Mouse (Mus musculus): ENCODE data around the gene Cux1. TPM values are rescaled to one million over a fixed set of nuclear protein-coding genes. Genes with fewer than 3 reads are reported as not detected.
A peak's percentile ranks its signal among the peaks of the same experiment; 100 is the strongest.

Cux1 gene
- polyA plus RNA-seq, 1 experiment from 2014 or later: 112 TPM

DNA sequence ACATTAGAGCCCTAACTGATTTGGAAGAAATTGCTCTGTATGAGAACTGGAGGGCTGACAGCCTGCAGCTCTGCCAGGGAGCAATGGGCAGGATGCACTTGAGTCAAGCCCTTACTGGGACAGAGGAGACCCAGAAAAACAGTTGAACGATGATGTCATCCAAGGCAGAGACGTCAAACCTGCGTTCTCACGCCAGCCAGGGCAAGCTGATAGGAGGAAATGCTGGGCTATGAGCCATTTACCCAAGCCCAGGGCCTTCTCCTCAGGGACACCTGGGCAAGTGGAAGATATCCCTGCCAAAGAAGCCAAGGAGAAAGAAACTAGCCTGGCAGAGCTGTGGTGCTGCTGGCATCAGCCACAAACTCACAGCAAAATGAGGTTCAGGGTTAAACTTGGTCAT lies 242.8 kb downstream of the Cux1 start:
- no peaks in the 10 kb centered on the region for H3K9me3 ChIP-seq (ENCODE audit: control insufficient read depth, low read length)
- WGBS: 80% methylated on average over 4 of the region's 4 CpGs
- H3K36me3 ChIP-seq (ENCODE audit: control insufficient read depth, insufficient read depth, low read length): peaks cover 53% of the 10 kb centered on the region
- H3K4me3 ChIP-seq (replicated peaks; ENCODE audit: low read depth, low read length): no peak overlapping the region
- no peak for DNase-seq
- H3K27me3 ChIP-seq (ENCODE audit: control insufficient read depth, insufficient read depth, low read length): no peaks in the 10 kb centered on the region
- no peak overlapping the region for H3K4me2 ChIP-seq (ENCODE audit: low read length)
- no peak overlapping the region for H3K9ac ChIP-seq (replicated peaks; ENCODE audit: low read length)
- no peaks in the 10 kb centered on the region for H3K4me1 ChIP-seq (ENCODE audit: control insufficient read depth, insufficient read depth, low read length)
- ATAC-seq (ENCODE audit: low FRiP score, low TSS enrichment): no peak
- no peak overlapping the region for H3K27ac ChIP-seq (replicated peaks; ENCODE audit: low read depth, low read length)

DNA sequence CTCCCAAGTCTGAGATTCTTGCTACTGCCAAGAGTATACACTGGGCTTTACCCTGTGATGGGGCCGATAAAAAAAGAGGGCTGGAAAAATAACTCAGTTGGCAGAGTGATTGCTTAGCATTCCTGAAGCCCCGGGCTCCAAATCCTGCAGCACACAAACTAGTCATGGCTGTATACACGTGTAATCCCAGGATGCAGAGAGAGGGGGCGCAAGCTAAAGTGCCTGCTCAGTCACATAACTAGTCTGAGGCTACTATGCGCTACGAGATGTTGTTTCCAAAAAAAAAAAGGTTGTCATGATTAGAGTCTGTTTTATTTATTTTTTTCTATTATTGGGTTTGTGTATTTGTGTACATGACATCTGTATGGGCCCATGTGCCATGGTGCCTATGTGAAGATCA lies 245.9 kb downstream of the Cux1 start:
- no peak for ATAC-seq (ENCODE audit: low FRiP score, low TSS enrichment)
- Histone ChIP-seq H3K36me3 (ENCODE audit: control insufficient read depth, insufficient read depth, low read length) (peaks cover 58% of the 10 kb centered on the region), H3K4me3 (replicated peaks; ENCODE audit: low read depth, low read length) (no peak overlapping the region)

DNA sequence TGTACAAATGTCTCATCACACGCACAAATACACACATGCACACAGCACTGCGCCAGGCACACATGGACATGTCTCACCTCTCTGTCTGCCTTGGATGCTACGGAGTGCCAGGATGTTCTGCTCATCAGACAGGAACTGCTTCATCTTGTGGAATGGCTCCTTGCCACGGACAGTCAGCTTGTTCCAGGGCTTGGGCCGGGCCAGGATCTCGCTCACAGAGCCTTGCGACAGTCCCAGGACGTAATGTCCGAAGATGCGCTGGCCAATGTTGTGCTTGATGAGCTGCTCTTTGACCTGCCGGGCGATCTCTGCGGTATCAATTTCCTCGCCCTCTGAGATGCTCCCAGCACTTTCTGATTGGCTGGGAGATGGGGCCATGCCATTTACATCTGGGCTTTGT lies 254.7 kb downstream of the Cux1 start:
- DNase-seq: no peak

More for the DNA sequence above, 245.9 kb downstream of the Cux1 start:
- Histone ChIP-seq H3K4me2 (ENCODE audit: low read length) (no peak overlapping the region), H3K27me3 (ENCODE audit: control insufficient read depth, insufficient read depth, low read length) (no peaks in the 10 kb centered on the region), H3K27ac (replicated peaks; ENCODE audit: low read depth, low read length) (no peak overlapping the region), H3K9me3 (ENCODE audit: control insufficient read depth, low read length) (no peaks in the 10 kb centered on the region), H3K4me1 (ENCODE audit: control insufficient read depth, insufficient read depth, low read length) (no peaks in the 10 kb centered on the region), H3K9ac (replicated peaks; ENCODE audit: low read length) (no peak overlapping the region)
- DNase-seq: peak; percentile 36
- 84% methylated on average over 6 of the region's 6 CpGs for WGBS

DNA sequence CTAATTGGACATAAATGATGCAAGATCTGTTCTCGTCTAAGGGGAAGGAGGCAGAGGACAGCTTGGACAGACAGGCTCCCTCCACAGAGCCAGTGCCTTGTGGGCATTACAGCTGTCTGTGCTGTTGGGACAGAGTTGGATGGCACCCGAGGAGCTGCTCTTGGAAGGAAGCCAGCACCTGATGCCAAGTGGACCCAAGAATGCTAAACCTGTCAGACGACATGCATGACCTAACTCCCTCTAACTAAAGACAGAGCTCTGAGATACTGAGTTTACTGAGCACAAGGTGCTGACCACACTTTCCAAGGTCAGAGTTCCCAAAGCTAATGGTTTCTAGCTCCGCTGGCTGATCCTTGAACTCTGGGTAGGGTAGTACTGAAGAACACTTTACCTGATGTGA lies 255.1 kb downstream of the Cux1 start:
- no peak overlapping the region for H3K4me2 ChIP-seq (ENCODE audit: low read length)
- no peaks in the 10 kb centered on the region for H3K9me3 ChIP-seq (ENCODE audit: control insufficient read depth, low read length)
- 81% methylated on average over 4 of the region's 4 CpGs for WGBS
- H3K27me3 ChIP-seq (ENCODE audit: control insufficient read depth, insufficient read depth, low read length): no peaks in the 10 kb centered on the region
- no peak overlapping the region for H3K4me3 ChIP-seq (replicated peaks; ENCODE audit: low read depth, low read length)
- ATAC-seq (ENCODE audit: low FRiP score, low TSS enrichment) (no peak), DNase-seq (no peak)
- H3K9ac ChIP-seq (replicated peaks; ENCODE audit: low read length): no peak overlapping the region
- H3K4me1 ChIP-seq (ENCODE audit: control insufficient read depth, insufficient read depth, low read length): no peaks in the 10 kb centered on the region
- H3K36me3 ChIP-seq (ENCODE audit: control insufficient read depth, insufficient read depth, low read length): peaks cover 82% of the 10 kb centered on the region
- no peak overlapping the region for H3K27ac ChIP-seq (replicated peaks; ENCODE audit: low read depth, low read length)

More for the DNA sequence above, 254.7 kb downstream of the Cux1 start:
- Histone ChIP-seq H3K4me3 (replicated peaks; ENCODE audit: low read depth, low read length) (no peak overlapping the region), H3K27ac (replicated peaks; ENCODE audit: low read depth, low read length) (no peak overlapping the region), H3K9me3 (ENCODE audit: control insufficient read depth, low read length) (no peaks in the 10 kb centered on the region), H3K9ac (replicated peaks; ENCODE audit: low read length) (no peak overlapping the region), H3K36me3 (ENCODE audit: control insufficient read depth, insufficient read depth, low read length) (peaks cover 79% of the 10 kb centered on the region), H3K4me2 (ENCODE audit: low read length) (no peak overlapping the region), H3K4me1 (ENCODE audit: control insufficient read depth, insufficient read depth, low read length) (no peaks in the 10 kb centered on the region), H3K27me3 (ENCODE audit: control insufficient read depth, insufficient read depth, low read length) (no peaks in the 10 kb centered on the region)
- 96% methylated on average over 14 of the region's 14 CpGs for WGBS
- ATAC-seq (ENCODE audit: low FRiP score, low TSS enrichment): no peak

DNA sequence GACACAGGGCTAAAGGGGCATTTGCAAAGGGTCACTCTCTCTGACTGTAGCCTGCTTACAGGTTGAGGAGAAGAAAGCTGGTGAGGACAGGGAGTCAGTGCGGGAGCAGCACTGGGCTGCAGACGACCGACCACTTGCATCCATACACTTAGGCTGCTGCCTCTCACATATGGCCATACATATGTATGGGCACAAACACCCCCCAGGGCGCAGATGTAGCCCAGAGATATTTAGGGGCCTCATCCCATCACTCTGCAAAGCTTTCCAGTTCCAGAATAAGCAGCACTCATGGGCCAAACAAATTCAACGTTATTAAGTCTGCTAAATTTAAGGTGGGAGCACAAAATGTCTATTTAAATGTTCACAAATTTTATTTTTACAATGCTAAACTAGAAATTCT lies 261.0 kb downstream of the Cux1 start:
- H3K27me3 ChIP-seq (ENCODE audit: control insufficient read depth, insufficient read depth, low read length): no peaks in the 10 kb centered on the region
- no peaks in the 10 kb centered on the region for H3K4me1 ChIP-seq (ENCODE audit: control insufficient read depth, insufficient read depth, low read length)
- no peak overlapping the region for H3K4me2 ChIP-seq (ENCODE audit: low read length)
- WGBS: 57% methylated on average over 5 of the region's 5 CpGs
- peaks cover 83% of the 10 kb centered on the region for H3K36me3 ChIP-seq (ENCODE audit: control insufficient read depth, insufficient read depth, low read length)
- H3K9ac ChIP-seq (replicated peaks; ENCODE audit: low read length): no peak overlapping the region
- ATAC-seq (ENCODE audit: low FRiP score, low TSS enrichment): no peak
- no peaks in the 10 kb centered on the region for H3K9me3 ChIP-seq (ENCODE audit: control insufficient read depth, low read length)
- 0 out of 2 replicates have a peak overlapping the region, but pooled peaks have one; percentile 1 for H3K27ac ChIP-seq (replicated peaks; ENCODE audit: low read depth, low read length)
- H3K4me3 ChIP-seq (replicated peaks; ENCODE audit: low read depth, low read length): no peak overlapping the region
- DNase-seq: no peak

DNA sequence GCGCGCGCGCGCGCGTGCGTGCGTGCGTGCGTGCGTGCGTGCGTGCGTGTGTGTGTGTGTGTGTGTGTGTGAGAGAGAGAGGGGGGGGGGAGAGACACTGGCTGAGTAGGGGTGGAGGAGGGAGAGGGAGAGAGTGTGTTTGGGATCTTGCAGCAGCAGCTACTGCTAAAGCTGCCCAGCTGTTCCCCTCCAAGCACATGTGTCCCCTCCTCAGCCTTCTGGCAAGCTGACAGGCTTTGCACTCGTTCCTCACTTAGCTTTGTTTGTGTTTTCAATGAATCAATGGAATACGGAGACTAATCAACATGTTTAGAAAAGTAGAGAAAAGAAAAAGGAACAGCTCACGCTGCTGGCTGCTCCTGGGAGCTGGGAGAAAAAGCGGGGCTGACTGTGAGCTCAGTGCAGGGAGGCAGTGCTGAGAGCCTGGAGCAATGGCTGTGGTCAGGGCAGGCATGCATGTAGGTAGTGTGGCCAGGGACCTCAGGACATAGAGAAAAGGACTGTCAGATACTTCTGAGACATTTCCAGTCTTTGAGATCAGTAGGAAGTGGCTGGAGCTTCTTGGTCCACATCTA lies 263.8 kb downstream of the Cux1 start:
- Histone ChIP-seq H3K9ac (replicated peaks; ENCODE audit: low read length) (no peak overlapping the region), H3K4me2 (ENCODE audit: low read length) (no peak overlapping the region), H3K4me3 (replicated peaks; ENCODE audit: low read depth, low read length) (no peak overlapping the region), H3K4me1 (ENCODE audit: control insufficient read depth, insufficient read depth, low read length) (no peaks in the 10 kb centered on the region), H3K9me3 (ENCODE audit: control insufficient read depth, low read length) (no peaks in the 10 kb centered on the region), H3K27me3 (ENCODE audit: control insufficient read depth, insufficient read depth, low read length) (no peaks in the 10 kb centered on the region), H3K36me3 (ENCODE audit: control insufficient read depth, insufficient read depth, low read length) (peaks cover 83% of the 10 kb centered on the region), H3K27ac (replicated peaks; ENCODE audit: low read depth, low read length) (no peak overlapping the region)
- 87% methylated on average over 19 of the region's 19 CpGs for WGBS
- DNase-seq: peak; percentile 43
- no peak for ATAC-seq (ENCODE audit: low FRiP score, low TSS enrichment)

DNA sequence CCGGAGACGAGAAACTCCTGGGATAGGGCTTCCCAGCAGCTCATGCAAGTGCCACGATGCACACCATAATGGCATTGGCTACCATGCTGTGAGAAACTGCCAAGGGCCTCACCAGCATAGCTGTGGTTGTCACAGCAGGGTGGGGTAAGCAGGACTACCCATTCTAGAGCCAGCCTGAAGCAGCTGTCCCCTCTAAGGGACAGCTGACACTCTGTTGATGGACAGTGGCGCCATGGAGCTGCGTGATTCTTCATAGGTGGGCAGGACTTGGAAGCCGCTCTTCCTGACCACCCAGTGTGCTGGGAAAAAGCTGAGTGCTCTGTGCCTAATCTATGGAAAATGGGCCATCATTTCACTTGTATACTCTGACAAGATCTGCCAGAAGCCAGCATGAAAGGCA lies 266.4 kb downstream of the Cux1 start:
- Histone ChIP-seq H3K9me3 (ENCODE audit: control insufficient read depth, low read length) (no peaks in the 10 kb centered on the region), H3K27me3 (ENCODE audit: control insufficient read depth, insufficient read depth, low read length) (no peaks in the 10 kb centered on the region), H3K27ac (replicated peaks; ENCODE audit: low read depth, low read length) (no peak overlapping the region), H3K36me3 (ENCODE audit: control insufficient read depth, insufficient read depth, low read length) (peaks cover 66% of the 10 kb centered on the region), H3K4me1 (ENCODE audit: control insufficient read depth, insufficient read depth, low read length) (0 out of 2 replicates have a peak, but pooled peaks cover 8% of the 10 kb centered on the region), H3K4me2 (ENCODE audit: low read length) (no peak overlapping the region), H3K4me3 (replicated peaks; ENCODE audit: low read depth, low read length) (no peak overlapping the region), H3K9ac (replicated peaks; ENCODE audit: low read length) (no peak overlapping the region)
- WGBS: 83% methylated on average over 6 of the region's 6 CpGs
- ATAC-seq (ENCODE audit: low FRiP score, low TSS enrichment) (no peak), DNase-seq (no peak)

DNA sequence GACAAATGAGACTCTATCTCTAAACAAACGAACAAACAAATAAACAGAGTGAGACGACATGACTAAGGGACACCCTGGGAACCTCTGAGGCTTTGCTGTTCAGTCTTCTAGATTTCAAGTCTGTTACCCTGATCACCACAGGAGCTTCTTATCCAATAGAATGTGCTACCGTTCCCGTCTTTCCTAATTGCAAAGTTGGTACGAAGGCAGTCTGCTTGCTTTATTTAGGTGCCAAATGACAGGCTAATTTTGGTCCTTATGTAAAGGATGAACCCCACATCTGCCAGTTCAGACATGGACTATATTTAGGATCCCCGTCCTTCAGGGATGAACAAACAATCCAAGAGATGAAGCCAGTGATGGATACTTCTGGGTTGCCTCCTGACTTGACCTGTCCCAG lies 269.6 kb downstream of the Cux1 start:
- Histone ChIP-seq H3K27ac (replicated peaks; ENCODE audit: low read depth, low read length) (no peak overlapping the region), H3K9ac (replicated peaks; ENCODE audit: low read length) (no peak overlapping the region), H3K4me1 (ENCODE audit: control insufficient read depth, insufficient read depth, low read length) (peaks cover 10% of the 10 kb centered on the region; the same call in 1 of the 2 replicates), H3K27me3 (ENCODE audit: control insufficient read depth, insufficient read depth, low read length) (no peaks in the 10 kb centered on the region), H3K36me3 (ENCODE audit: control insufficient read depth, insufficient read depth, low read length) (peaks cover 43% of the 10 kb centered on the region), H3K9me3 (ENCODE audit: control insufficient read depth, low read length) (no peaks in the 10 kb centered on the region), H3K4me3 (replicated peaks; ENCODE audit: low read depth, low read length) (no peak overlapping the region), H3K4me2 (ENCODE audit: low read length) (no peak overlapping the region)
- ATAC-seq (ENCODE audit: low FRiP score, low TSS enrichment) (no peak), DNase-seq (no peak)
- 93% methylated on average over 6 of the region's 6 CpGs for WGBS

DNA sequence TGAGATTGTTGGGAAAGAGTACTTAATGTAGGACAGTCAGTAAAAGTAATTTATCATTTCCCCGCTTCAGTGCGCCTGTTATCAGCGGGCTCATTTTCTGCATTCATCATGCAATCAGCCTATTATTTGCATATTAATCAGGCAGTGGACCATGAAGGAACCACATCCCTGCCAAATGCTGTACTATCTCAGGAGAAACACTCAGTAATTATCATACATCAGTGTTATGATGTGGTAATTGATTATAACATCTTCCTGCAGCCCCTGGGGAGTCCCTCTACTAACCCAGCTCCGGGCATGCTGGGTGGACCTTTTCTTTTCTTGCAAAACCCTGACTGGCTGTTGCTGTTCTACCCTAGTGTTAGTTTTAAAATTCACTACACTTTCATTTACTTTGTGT lies 270.4 kb downstream of the Cux1 start:
- H3K9ac ChIP-seq (replicated peaks; ENCODE audit: low read length): no peak overlapping the region
- H3K4me2 ChIP-seq (ENCODE audit: low read length): no peak overlapping the region
- ATAC-seq (ENCODE audit: low FRiP score, low TSS enrichment) (no peak), DNase-seq (peak; percentile 67)
- no peaks in the 10 kb centered on the region for H3K27me3 ChIP-seq (ENCODE audit: control insufficient read depth, insufficient read depth, low read length)
- WGBS: 52% methylated on average over 4 of the region's 4 CpGs
- no peak overlapping the region for H3K27ac ChIP-seq (replicated peaks; ENCODE audit: low read depth, low read length)
- peaks cover 10% of the 10 kb centered on the region; the same call in 1 of the 2 replicates for H3K4me1 ChIP-seq (ENCODE audit: control insufficient read depth, insufficient read depth, low read length)
- H3K9me3 ChIP-seq (ENCODE audit: control insufficient read depth, low read length): no peaks in the 10 kb centered on the region
- no peak overlapping the region for H3K4me3 ChIP-seq (replicated peaks; ENCODE audit: low read depth, low read length)
- peaks cover 37% of the 10 kb centered on the region for H3K36me3 ChIP-seq (ENCODE audit: control insufficient read depth, insufficient read depth, low read length)
